Mouse (Mus musculus) forebrain, embryonic 14.5 days (tissue): ENCODE data around the gene Pcgf2. TPM values are rescaled to one million over a fixed set of nuclear protein-coding genes. Genes with fewer than 3 reads are reported as not detected.

Experiments
- ATAC-seq: fragments of 200-750 bp; cut with Nextera tagmentation; 2 replicates; pipeline ENCODE4 v1.8.0; 2017; ENCODE audit warnings: mild to moderate bottlenecking, moderate library complexity
- DNase-seq: peaks from one replicate; pipeline ENCODE4 v3.0.0-alpha.2; 2015; ENCODE audit warnings: low spot score
- H3K27ac ChIP-seq: fragments of 300-500 bp; sonication (generic); 2 replicates; pipeline ENCODE4 v1.5.1; 2014; ENCODE audit warnings: low read depth, mild to moderate bottlenecking, control low read depth, low read length, moderate library complexity
- H3K27me3 ChIP-seq: fragments of 300-500 bp; sonication (generic); replicated peaks from 2 replicates; pipeline ENCODE4 v1.6.1; 2014; ENCODE audit warnings: low read length, control low read depth, mixed read lengths; ENCODE audit not compliant: control insufficient read depth, insufficient read depth
- H3K36me3 ChIP-seq: fragments of 300-500 bp; sonication (generic); 2 replicates; pipeline ENCODE4 v1.6.1; 2014; ENCODE audit warnings: low read length, control low read depth; ENCODE audit not compliant: control insufficient read depth, insufficient read depth
- H3K4me1 ChIP-seq: fragments of 300-500 bp; sonication (generic); 2 replicates; pipeline ENCODE4 v1.6.1; 2014; ENCODE audit warnings: antibody characterized with exemption, low read length, control low read depth; ENCODE audit not compliant: control insufficient read depth, insufficient read depth
- H3K4me2 ChIP-seq: fragments of 300-500 bp; sonication (generic); 2 replicates; pipeline ENCODE4 v1.6.1; 2014; ENCODE audit warnings: mild to moderate bottlenecking, control low read depth, low read length
- H3K4me3 ChIP-seq: fragments of 300-500 bp; sonication (generic); 2 replicates; pipeline ENCODE4 v1.5.1; 2014; ENCODE audit warnings: low read depth, low read length, control low read depth
- H3K9ac ChIP-seq: fragments of 300-500 bp; sonication (generic); 2 replicates; pipeline ENCODE4 v1.6.1; 2014; ENCODE audit warnings: mild to moderate bottlenecking, low read length, control low read depth, moderate library complexity
- H3K9me3 ChIP-seq: fragments of 300-500 bp; sonication (generic); replicated peaks from 2 replicates; pipeline ENCODE4 v1.6.1; 2016; ENCODE audit warnings: low read length, control low read depth, mixed read lengths; ENCODE audit not compliant: control insufficient read depth
- WGBS: fragments of 180-500 bp; shearing (Covaris S2); extraction: QIAGEN DNeasy Blood & Tissue Kit; methylation state at CpG from one replicate; pipeline ENCODE4 v1.1.7; 2014; 5-methylcytosine and 5-hydroxymethylcytosine counted together
- polyA plus RNA-seq: library from polyadenylated mRNA; unstranded; fragments of >200 nt; fragmentation: Nextera tagmentation; extraction: Ambion mirVana; gene quantifications from 2 replicates; pipeline ENCODE4 v1.2.1, GENCODE M21; 2014

Gene Pcgf2
- polyA plus RNA-seq, 1 experiment from 2014 or later, result 17.6 TPM

GRCm38 (mm10) chr11:97700746-97701580, 666 bp upstream of the Pcgf2 start:
- no peaks in the 10 kb centered on the region for H3K27me3 ChIP-seq
- DNase-seq (no peak), ATAC-seq (no peak)
- H3K9me3 ChIP-seq, result no peaks in the 10 kb centered on the region
- peaks cover 4% of the 10 kb centered on the region; the same call in 1 of the 2 replicates for H3K36me3 ChIP-seq
- H3K4me3 ChIP-seq, result peak overlapping the region; percentile 79
- peak overlapping the region; percentile 99 for H3K27ac ChIP-seq
- H3K4me2 ChIP-seq, result peak overlapping the region; percentile 85
- peaks cover 39% of the 10 kb centered on the region for H3K4me1 ChIP-seq
- 18% methylated on average over 30 of the region's 30 CpGs for WGBS
- peak overlapping the region; percentile 88 for H3K9ac ChIP-seq

DNA sequence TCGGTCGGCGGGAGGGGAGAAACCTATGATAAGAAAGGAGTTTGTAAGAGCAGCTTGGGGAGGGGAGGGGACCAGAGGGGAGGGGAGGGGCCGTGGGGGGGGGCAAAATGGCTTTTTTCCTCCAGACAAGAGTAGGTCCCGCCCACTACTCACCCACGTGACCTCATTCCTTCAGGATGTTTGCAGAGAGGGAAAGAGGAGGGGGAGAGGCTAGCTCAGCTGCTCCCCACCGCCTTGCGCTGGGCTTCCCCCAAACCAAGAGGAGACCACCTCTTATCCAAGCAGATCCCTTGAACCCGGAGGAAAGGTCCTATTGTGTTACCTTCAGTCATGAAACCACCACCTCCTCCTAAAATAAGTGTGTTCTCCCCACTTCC, 683 bp downstream of the Pcgf2 start:
- H3K27ac ChIP-seq, result peak overlapping the region; percentile 99
- H3K9me3 ChIP-seq, result no peaks in the 10 kb centered on the region
- DNase-seq (peak; percentile 98), ATAC-seq (peak; percentile 40)
- H3K36me3 ChIP-seq, result no peaks in the 10 kb centered on the region
- peak overlapping the region; percentile 79 for H3K4me3 ChIP-seq
- H3K27me3 ChIP-seq, result no peaks in the 10 kb centered on the region
- 2% methylated on average over 5 of the region's 9 CpGs for WGBS
- peaks cover 52% of the 10 kb centered on the region for H3K4me1 ChIP-seq
- peak overlapping the region; percentile 85 for H3K4me2 ChIP-seq
- peak overlapping the region; percentile 97 for H3K9ac ChIP-seq

- H3K36me3 ChIP-seq, result no peaks in the 10 kb centered on the region
- H3K27me3 ChIP-seq, result no peaks in the 10 kb centered on the region
- H3K27ac ChIP-seq, result peak overlapping the region; percentile 99
- peak overlapping the region; percentile 97 for H3K9ac ChIP-seq
- DNase-seq, result peak; percentile 70
- ATAC-seq, result no peak
- peaks cover 54% of the 10 kb centered on the region for H3K4me1 ChIP-seq
- peak overlapping the region; percentile 79 for H3K4me3 ChIP-seq
- no peaks in the 10 kb centered on the region for H3K9me3 ChIP-seq
- peak overlapping the region; percentile 85 for H3K4me2 ChIP-seq
- under 1% methylated on average over 60 of the region's 63 CpGs for WGBS
These were observed 1.3 kb downstream of the Pcgf2 start for GRCm38 (mm10) chr11:97698741-97699611.

GRCm38 (mm10) chr11:97697891-97698529, 2.3 kb downstream of the Pcgf2 start:
- Histone ChIP-seq H3K36me3 (peaks cover 2% of the 10 kb centered on the region), H3K27me3 (no peaks in the 10 kb centered on the region), H3K9ac (peak overlapping the region; percentile 97), H3K9me3 (no peaks in the 10 kb centered on the region), H3K27ac (peak overlapping the region; percentile 99), H3K4me3 (peak overlapping the region; percentile 79), H3K4me1 (peaks cover 57% of the 10 kb centered on the region), H3K4me2 (peak overlapping the region; percentile 85)
- WGBS, result 1% methylated on average over 14 of the region's 14 CpGs
- DNase-seq (peak; percentile 55), ATAC-seq (no peak)

GRCm38 (mm10) chr11:97697199-97697890, 3.0 kb downstream of the Pcgf2 start:
- Histone ChIP-seq H3K9me3 (no peaks in the 10 kb centered on the region), H3K27me3 (no peaks in the 10 kb centered on the region), H3K4me3 (peak overlapping the region; percentile 79), H3K9ac (peak overlapping the region; percentile 97), H3K27ac (peak overlapping the region; percentile 99), H3K4me2 (peak overlapping the region; percentile 85), H3K4me1 (peaks cover 57% of the 10 kb centered on the region), H3K36me3 (peaks cover 9% of the 10 kb centered on the region)
- ATAC-seq (no peak), DNase-seq (no peak)
- WGBS, result 50% methylated on average over 11 of the region's 11 CpGs

DNA sequence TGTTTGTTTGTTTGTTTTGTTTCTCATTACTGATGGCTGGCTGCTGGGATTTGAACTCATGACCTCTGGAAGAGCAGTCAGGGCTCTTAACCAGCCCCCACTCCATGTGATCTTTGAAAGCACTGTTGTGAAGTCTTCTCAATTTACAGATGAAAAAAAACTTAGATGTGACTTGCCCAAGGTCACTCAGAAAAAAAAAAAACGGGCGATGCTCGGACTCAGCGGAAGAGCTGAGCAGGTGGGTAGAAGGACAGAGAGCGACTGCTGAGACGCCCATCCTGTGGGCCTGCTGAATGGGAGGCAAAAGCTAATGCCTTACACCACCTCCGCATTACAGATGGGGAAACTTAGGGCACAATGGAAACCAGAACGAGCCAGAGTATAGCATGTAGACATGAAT, 3.6 kb downstream of the Pcgf2 start:
- Histone ChIP-seq H3K36me3 (peaks cover 16% of the 10 kb centered on the region), H3K4me1 (peaks cover 52% of the 10 kb centered on the region), H3K27ac (peak overlapping the region; percentile 88), H3K9me3 (no peaks in the 10 kb centered on the region), H3K27me3 (no peaks in the 10 kb centered on the region), H3K4me3 (no peak overlapping the region), H3K4me2 (peak overlapping the region; percentile 85), H3K9ac (no peak overlapping the region)
- DNase-seq (no peak), ATAC-seq (no peak)
- 63% methylated on average over 8 of the region's 8 CpGs for WGBS

DNA sequence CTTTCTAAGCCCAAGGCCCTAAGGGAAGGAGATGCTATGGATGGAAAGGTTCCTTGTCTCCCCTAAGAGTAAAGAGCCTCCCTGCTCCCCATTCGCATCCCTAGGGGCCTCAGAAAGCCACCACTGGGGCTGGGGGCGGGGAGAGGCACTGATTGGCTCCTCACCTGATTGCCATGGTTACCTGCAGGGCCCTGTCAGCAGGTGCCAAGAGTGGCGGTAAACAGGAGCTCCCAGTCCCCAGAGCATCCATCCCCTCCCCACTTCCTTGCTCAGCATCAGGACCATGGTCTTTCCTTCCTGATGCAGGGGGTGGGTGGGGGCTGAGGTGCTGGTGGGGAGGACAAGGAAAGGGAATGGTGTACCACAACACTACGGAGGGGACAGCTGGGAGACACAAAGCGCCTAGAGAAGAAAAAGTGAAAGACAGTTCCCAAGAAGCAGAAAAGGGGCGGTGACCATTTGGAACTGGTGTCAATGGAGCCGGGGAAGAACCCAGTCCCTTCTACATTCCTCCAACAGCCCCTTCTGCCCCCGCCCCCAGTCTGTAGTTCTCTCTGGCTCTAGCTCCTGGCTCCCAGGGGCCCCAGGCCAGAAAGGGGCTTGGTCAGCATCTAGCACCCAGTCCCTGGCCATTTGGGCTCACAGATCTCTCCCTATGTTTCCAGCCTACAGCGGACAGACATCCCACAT, 4.4 kb downstream of the Pcgf2 start:
- Histone ChIP-seq H3K36me3 (peaks cover 24% of the 10 kb centered on the region), H3K27me3 (no peaks in the 10 kb centered on the region), H3K9me3 (no peaks in the 10 kb centered on the region), H3K9ac (peak overlapping the region; percentile 49), H3K4me1 (peaks cover 44% of the 10 kb centered on the region), H3K4me2 (peak overlapping the region; percentile 85), H3K27ac (peak overlapping the region; percentile 88), H3K4me3 (peak overlapping the region; percentile 19)
- DNase-seq (peak; percentile 63), ATAC-seq (0 out of 2 replicates have a peak, but pooled peaks have one; percentile 1)
- 14% methylated on average over 9 of the region's 9 CpGs for WGBS
